Mouse (Mus musculus): ENCODE measurements around the gene Npas2. TPM values are rescaled to one million over a fixed set of nuclear protein-coding genes. Genes with fewer than 3 reads are reported as not detected.

The Npas2 gene
- polyA plus RNA-seq, 1 experiment from 2014 or later, result 0.05 TPM

DNA sequence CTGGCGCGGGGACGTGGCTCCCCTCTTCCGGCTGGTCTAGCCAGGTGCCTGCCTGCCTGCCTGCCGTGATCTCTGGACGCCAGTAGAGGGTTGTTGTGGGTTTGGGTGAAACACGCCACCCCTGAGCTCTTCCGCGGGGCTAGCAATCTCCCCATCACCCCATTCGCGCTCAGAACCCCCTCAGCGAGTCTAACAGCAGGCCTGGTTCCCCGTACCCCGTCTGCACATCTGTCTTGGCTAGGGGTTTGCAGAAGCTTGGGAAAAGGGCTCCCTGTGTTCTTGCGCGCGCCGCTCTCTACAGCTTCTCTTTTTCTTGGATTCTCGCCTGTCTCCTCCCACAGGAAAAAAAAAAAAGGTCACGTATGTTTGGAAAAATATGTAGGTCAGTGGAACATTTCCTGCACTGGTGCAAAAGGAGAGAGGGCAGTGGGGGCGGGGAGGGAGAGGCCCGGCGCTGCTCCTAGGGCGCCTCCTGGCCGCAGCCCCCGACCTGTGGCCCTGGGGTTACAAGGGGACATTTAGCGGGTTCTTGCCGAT, 1.0 kb upstream of the Npas2 start:
- Histone ChIP-seq H3K4me1 (peaks cover 25% of the 10 kb centered on the region), H3K9me3 (replicated peaks) (no peaks in the 10 kb centered on the region), H3K27me3 (ENCODE audit: low read depth, poor library complexity, severe bottlenecking) (peaks cover 71% of the 10 kb centered on the region), H3K27ac (replicated peaks) (no peak overlapping the region), H3K36me3 (no peaks in the 10 kb centered on the region), H3K4me3 (peak overlapping the region; percentile 82)
- 2% methylated on average over 27 of the region's 28 CpGs for WGBS
- peak; percentile 42 for DNase-seq (ENCODE audit: low spot score)

DNA sequence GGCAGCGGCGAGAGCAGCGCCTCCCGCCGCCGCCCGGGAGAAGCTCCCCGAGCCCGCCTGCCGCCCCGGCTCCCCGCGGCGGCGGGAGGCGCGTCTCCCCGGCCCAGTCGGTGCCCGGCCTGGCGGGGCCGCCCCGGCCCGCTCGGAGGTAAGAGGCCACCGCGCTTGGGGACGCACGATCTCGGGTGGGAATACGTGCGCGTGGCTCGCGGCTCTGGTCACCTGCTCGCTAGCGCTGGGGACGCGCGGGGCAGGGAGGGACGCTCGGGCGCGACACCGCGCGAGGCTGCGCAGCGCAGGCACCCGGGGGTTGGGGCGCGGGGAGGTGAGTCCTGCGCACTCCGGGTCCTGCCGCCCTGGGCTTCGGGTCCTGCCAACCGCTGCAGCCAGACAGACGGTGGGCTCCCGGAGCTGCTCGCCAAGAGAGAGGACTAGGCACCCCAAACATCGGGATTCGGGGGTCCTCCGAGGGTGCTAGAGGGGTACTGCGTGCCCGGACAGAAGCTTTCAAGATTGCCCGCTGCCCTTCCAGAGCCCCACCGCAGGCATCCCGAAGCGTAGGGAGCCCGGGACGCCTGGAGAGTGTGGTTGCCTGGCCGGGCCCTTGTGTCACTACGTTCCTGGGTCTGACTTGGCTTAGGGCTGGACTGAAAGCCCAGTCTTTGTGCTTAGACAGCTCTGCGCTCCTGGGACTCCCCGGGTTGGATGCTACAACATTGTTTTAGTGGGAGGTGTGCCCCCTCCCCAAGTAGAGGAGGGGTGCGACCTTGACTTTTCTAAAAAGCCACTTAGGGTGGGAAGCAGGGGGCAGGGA, 538 bp downstream of the Npas2 start:
- H3K27ac ChIP-seq (replicated peaks), result peak overlapping the region; percentile 61

GRCm38 (mm10) chr1:39194959-39195358, 1.4 kb downstream of the Npas2 start:
- H3K27me3 ChIP-seq (ENCODE audit: low read depth, poor library complexity, severe bottlenecking), result peaks cover 74% of the 10 kb centered on the region
- 5% methylated on average over 11 of the region's 11 CpGs for WGBS

More for the DNA sequence above, 538 bp downstream of the Npas2 start:
- Histone ChIP-seq H3K36me3 (no peaks in the 10 kb centered on the region), H3K9me3 (replicated peaks) (no peaks in the 10 kb centered on the region), H3K27me3 (ENCODE audit: low read depth, poor library complexity, severe bottlenecking) (peaks cover 75% of the 10 kb centered on the region), H3K4me3 (peak overlapping the region; percentile 82), H3K4me1 (peaks cover 25% of the 10 kb centered on the region)
- WGBS, result under 1% methylated on average over 71 of the region's 76 CpGs
- DNase-seq (ENCODE audit: low spot score), result peak; percentile 54

DNA sequence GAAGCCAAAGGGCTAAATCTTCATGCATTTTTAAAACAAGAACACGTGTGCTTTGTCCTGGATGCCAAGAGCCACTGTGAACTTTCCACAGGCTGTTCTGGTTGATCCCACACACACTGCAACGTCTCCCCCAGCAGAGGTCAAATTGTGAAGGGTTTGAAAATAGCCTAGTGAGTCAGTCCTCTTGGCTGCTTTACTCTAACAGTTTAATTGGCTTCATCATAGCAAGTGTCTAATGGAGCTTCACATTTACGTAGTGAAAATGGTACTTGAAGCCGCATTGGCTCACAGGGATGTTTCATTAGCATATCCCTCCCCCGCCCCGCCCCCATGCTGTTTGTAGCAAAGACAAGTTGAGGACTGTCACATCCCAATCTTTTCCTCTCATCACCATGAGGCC, 2.6 kb downstream of the Npas2 start:
- Histone ChIP-seq H3K27ac (replicated peaks) (no peak overlapping the region), H3K4me1 (peaks cover 25% of the 10 kb centered on the region), H3K27me3 (ENCODE audit: low read depth, poor library complexity, severe bottlenecking) (peaks cover 67% of the 10 kb centered on the region), H3K36me3 (no peaks in the 10 kb centered on the region), H3K4me3 (no peak overlapping the region), H3K9me3 (replicated peaks) (no peaks in the 10 kb centered on the region)
- DNase-seq (ENCODE audit: low spot score), result no peak
- 43% methylated on average over 6 of the region's 6 CpGs for WGBS

More at GRCm38 (mm10) chr1:39194959-39195358, 1.4 kb downstream of the Npas2 start:
- Histone ChIP-seq H3K27ac (replicated peaks) (no peak overlapping the region), H3K9me3 (replicated peaks) (no peaks in the 10 kb centered on the region), H3K4me3 (no peak overlapping the region), H3K4me1 (peaks cover 25% of the 10 kb centered on the region), H3K36me3 (no peaks in the 10 kb centered on the region)
- no peak for DNase-seq (ENCODE audit: low spot score)

- H3K36me3 ChIP-seq, result no peaks in the 10 kb centered on the region
- no peaks in the 10 kb centered on the region for H3K9me3 ChIP-seq (replicated peaks)
- H3K4me3 ChIP-seq, result no peak overlapping the region
- WGBS, result 69% methylated on average over 12 of the region's 12 CpGs
- peaks cover 25% of the 10 kb centered on the region for H3K4me1 ChIP-seq
- no peak overlapping the region for H3K27ac ChIP-seq (replicated peaks)
- peaks cover 60% of the 10 kb centered on the region for H3K27me3 ChIP-seq (ENCODE audit: low read depth, poor library complexity, severe bottlenecking)
- no peak for DNase-seq (ENCODE audit: low spot score)
Observed at GRCm38 (mm10) chr1:39196676-39197375, 3.3 kb downstream of the Npas2 start.

GRCm38 (mm10) chr1:39205021-39205420, 11.5 kb downstream of the Npas2 start:
- no peaks in the 10 kb centered on the region for H3K4me1 ChIP-seq
- no peaks in the 10 kb centered on the region for H3K36me3 ChIP-seq
- H3K27me3 ChIP-seq (ENCODE audit: low read depth, poor library complexity, severe bottlenecking), result no peaks in the 10 kb centered on the region
- H3K9me3 ChIP-seq (replicated peaks), result no peaks in the 10 kb centered on the region
- H3K4me3 ChIP-seq, result no peak overlapping the region
- H3K27ac ChIP-seq (replicated peaks), result no peak overlapping the region
- 90% methylated on average over 10 of the region's 10 CpGs for WGBS
- no peak for DNase-seq (ENCODE audit: low spot score)

GRCm38 (mm10) chr1:39205697-39206096, 12.2 kb downstream of the Npas2 start:
- no peak for DNase-seq (ENCODE audit: low spot score)
- Histone ChIP-seq H3K36me3 (no peaks in the 10 kb centered on the region), H3K4me1 (no peaks in the 10 kb centered on the region), H3K27ac (replicated peaks) (no peak overlapping the region), H3K9me3 (replicated peaks) (no peaks in the 10 kb centered on the region), H3K27me3 (ENCODE audit: low read depth, poor library complexity, severe bottlenecking) (no peaks in the 10 kb centered on the region), H3K4me3 (no peak overlapping the region)
- WGBS, result 77% methylated on average over 4 of the region's 4 CpGs

DNA sequence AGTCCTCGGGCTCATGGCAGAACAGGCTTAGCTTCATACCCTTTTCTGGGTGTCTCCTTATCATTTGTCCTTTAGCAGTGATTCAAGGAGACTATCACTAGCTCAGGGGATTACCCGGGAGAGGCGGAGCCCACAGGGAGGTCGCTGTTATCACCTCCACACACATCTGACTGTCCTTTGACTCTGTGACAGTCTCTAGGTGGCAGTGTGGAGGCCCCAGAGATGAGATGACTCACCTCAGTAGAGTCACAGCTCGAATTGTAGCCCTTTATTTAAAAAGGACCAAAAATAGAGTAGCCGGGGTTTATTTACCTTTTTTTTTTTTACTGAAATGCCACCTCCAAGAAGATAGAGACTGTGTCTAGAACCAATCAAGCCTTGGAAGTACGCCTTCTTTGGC, 13.4 kb downstream of the Npas2 start:
- no peaks in the 10 kb centered on the region for H3K9me3 ChIP-seq (replicated peaks)
- H3K4me3 ChIP-seq, result no peak overlapping the region
- H3K27me3 ChIP-seq (ENCODE audit: low read depth, poor library complexity, severe bottlenecking), result no peaks in the 10 kb centered on the region
- H3K4me1 ChIP-seq, result no peaks in the 10 kb centered on the region
- no peak overlapping the region for H3K27ac ChIP-seq (replicated peaks)
- H3K36me3 ChIP-seq, result no peaks in the 10 kb centered on the region
- WGBS, result 45% methylated on average over 7 of the region's 7 CpGs
- DNase-seq (ENCODE audit: low spot score), result no peak

- Histone ChIP-seq H3K27me3 (ENCODE audit: low read depth, poor library complexity, severe bottlenecking) (no peaks in the 10 kb centered on the region), H3K9me3 (replicated peaks) (no peaks in the 10 kb centered on the region), H3K27ac (replicated peaks) (no peak overlapping the region), H3K4me1 (no peaks in the 10 kb centered on the region), H3K36me3 (no peaks in the 10 kb centered on the region), H3K4me3 (no peak overlapping the region)
- 82% methylated on average over 5 of the region's 5 CpGs for WGBS
- no peak for DNase-seq (ENCODE audit: low spot score)
Observed at GRCm38 (mm10) chr1:39210928-39211327, 17.4 kb downstream of the Npas2 start.

GRCm38 (mm10) chr1:39212982-39213381, 19.5 kb downstream of the Npas2 start:
- H3K27ac ChIP-seq (replicated peaks), result no peak overlapping the region
- H3K36me3 ChIP-seq, result no peaks in the 10 kb centered on the region
- H3K4me3 ChIP-seq, result no peak overlapping the region
- H3K9me3 ChIP-seq (replicated peaks), result no peaks in the 10 kb centered on the region
- no peak for DNase-seq (ENCODE audit: low spot score)
- H3K4me1 ChIP-seq, result no peaks in the 10 kb centered on the region
- 84% methylated on average over 6 of the region's 6 CpGs for WGBS
- no peaks in the 10 kb centered on the region for H3K27me3 ChIP-seq (ENCODE audit: low read depth, poor library complexity, severe bottlenecking)

DNA sequence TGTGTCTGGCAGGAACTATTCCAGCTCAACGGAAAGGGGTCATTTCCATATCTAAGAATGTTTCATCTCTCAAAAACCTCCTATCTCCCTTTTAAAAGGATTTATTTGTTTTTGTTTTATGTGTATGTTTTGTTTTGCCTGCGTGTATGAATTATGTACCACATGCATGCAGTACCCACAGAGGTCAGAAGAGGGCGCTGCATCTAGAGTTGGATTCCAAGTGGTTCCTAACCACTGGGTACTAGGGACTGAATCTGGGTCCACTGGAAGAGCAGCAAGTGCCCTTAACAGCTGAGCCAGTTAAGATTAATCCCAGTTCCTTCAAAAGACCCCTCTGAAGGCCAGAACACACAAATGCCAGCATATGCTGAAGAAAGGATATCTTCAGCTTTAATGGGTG, 24.1 kb downstream of the Npas2 start:
- Histone ChIP-seq H3K27me3 (ENCODE audit: low read depth, poor library complexity, severe bottlenecking) (no peaks in the 10 kb centered on the region), H3K4me3 (no peak overlapping the region), H3K36me3 (no peaks in the 10 kb centered on the region), H3K4me1 (no peaks in the 10 kb centered on the region), H3K9me3 (replicated peaks) (no peaks in the 10 kb centered on the region), H3K27ac (replicated peaks) (no peak overlapping the region)
- no peak for DNase-seq (ENCODE audit: low spot score)
- WGBS, result 83% methylated on average over 3 of the region's 3 CpGs

DNA sequence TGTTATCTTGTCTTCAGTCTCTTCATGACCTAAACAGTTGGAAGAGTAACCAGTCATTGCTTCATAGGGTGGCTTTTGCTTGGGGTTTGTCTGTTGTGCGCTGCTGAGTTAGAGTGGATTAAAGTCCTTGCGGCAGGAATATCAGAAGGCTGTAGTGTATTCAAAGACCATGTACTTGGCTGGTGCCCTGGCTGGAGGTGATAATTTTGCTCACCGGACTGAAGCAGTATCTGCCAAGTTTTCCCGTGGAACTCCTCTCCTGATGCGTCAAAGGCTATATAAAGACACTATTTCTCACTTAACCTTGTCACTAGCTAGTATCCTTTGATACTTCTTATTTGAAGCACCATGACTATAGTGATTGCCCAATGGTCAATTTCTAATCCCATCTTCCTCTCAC, 34.9 kb downstream of the Npas2 start:
- WGBS, result 94% methylated on average over 5 of the region's 5 CpGs
- H3K4me3 ChIP-seq, result no peak overlapping the region
- no peaks in the 10 kb centered on the region for H3K36me3 ChIP-seq
- no peaks in the 10 kb centered on the region for H3K27me3 ChIP-seq (ENCODE audit: low read depth, poor library complexity, severe bottlenecking)
- no peaks in the 10 kb centered on the region for H3K4me1 ChIP-seq
- DNase-seq (ENCODE audit: low spot score), result no peak
- no peaks in the 10 kb centered on the region for H3K9me3 ChIP-seq (replicated peaks)
- no peak overlapping the region for H3K27ac ChIP-seq (replicated peaks)

DNA sequence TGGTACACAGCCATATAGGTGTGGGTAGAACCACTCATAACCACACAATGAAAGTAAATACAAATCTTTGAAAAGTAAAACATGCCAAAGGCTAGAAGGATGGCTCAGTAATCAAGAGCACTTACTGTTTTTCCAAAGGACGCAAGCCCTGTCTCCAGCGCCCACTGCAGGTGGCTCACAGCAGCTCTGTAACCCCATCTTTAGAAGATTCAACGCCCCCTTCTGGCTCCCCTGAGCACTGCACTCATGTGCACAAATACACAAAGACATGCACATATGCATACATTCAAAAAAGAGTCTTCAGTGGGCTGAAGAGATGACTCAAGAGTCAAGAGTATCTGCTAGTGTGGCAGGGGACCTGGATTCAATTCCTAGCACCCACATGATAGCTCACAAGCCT, 36.5 kb downstream of the Npas2 start:
- no peak for DNase-seq (ENCODE audit: low spot score)
- no peaks in the 10 kb centered on the region for H3K27me3 ChIP-seq (ENCODE audit: low read depth, poor library complexity, severe bottlenecking)
- H3K36me3 ChIP-seq, result no peaks in the 10 kb centered on the region
- H3K27ac ChIP-seq (replicated peaks), result no peak overlapping the region
- 69% methylated on average over 3 of the region's 3 CpGs for WGBS
- H3K4me3 ChIP-seq, result no peak overlapping the region
- no peaks in the 10 kb centered on the region for H3K9me3 ChIP-seq (replicated peaks)
- H3K4me1 ChIP-seq, result no peaks in the 10 kb centered on the region

Measured in midbrain, embryonic 10.5 days (tissue).